Mouse (Mus musculus) hindbrain, embryonic 15.5 days (tissue): ENCODE data around the gene Cntn5. TPM values are rescaled to one million over a fixed set of nuclear protein-coding genes. Genes with fewer than 3 reads are reported as not detected.

Experiments used
- ATAC-seq: fragments of 200-750 bp; cut with Nextera tagmentation; 2 replicates; pipeline ENCODE4 v1.8.0; 2017; ENCODE audit warnings: low read depth, moderate number of reproducible peaks, moderate TSS enrichment; ENCODE audit not compliant: low FRiP score
- H3K27ac ChIP-seq: fragments of 300-500 bp; sonication (generic); replicated peaks from 2 replicates; pipeline ENCODE4 v1.5.1; 2015; ENCODE audit warnings: mild to moderate bottlenecking, inconsistent platforms
- H3K27me3 ChIP-seq: fragments of 300-500 bp; sonication (generic); 2 replicates; pipeline ENCODE4 v1.6.1; 2015; ENCODE audit warnings: control low read depth, inconsistent platforms
- H3K36me3 ChIP-seq: fragments of 300-500 bp; sonication (generic); 2 replicates; pipeline ENCODE4 v1.6.1; 2015; ENCODE audit warnings: control low read depth, inconsistent platforms
- H3K4me1 ChIP-seq: fragments of 300-500 bp; sonication (generic); replicated peaks from 2 replicates; pipeline ENCODE4 v1.6.1; 2015; ENCODE audit warnings: control low read depth, inconsistent platforms
- H3K4me2 ChIP-seq: fragments of 300-500 bp; sonication (generic); 2 replicates; pipeline ENCODE4 v1.6.1; 2015; ENCODE audit warnings: moderate library complexity, mild to moderate bottlenecking, inconsistent platforms
- H3K4me3 ChIP-seq: fragments of 300-500 bp; sonication (generic); 2 replicates; pipeline ENCODE4 v1.5.1; 2015; ENCODE audit warnings: mild to moderate bottlenecking, inconsistent platforms
- H3K9ac ChIP-seq: fragments of 300-500 bp; sonication (generic); 2 replicates; pipeline ENCODE4 v1.6.1; 2015; ENCODE audit warnings: inconsistent platforms
- H3K9me3 ChIP-seq: fragments of 300-500 bp; sonication (generic); 2 replicates; pipeline ENCODE4 v1.6.1; 2016; ENCODE audit warnings: control low read depth, inconsistent platforms
- WGBS: fragments of 180-500 bp; shearing (Covaris S2); methylation state at CpG from one replicate; pipeline ENCODE4 v1.1.7; 2015; 5-methylcytosine and 5-hydroxymethylcytosine counted together
- polyA plus RNA-seq: library from polyadenylated mRNA; unstranded; fragments of >200 nt; fragmentation: Nextera tagmentation; extraction: Ambion mirVana; gene quantifications from 2 replicates; pipeline ENCODE4 v1.2.1, GENCODE M21; 2015

Cntn5 gene
- polyA plus RNA-seq, 1 experiment from 2014 or later, result 22.5 TPM

DNA sequence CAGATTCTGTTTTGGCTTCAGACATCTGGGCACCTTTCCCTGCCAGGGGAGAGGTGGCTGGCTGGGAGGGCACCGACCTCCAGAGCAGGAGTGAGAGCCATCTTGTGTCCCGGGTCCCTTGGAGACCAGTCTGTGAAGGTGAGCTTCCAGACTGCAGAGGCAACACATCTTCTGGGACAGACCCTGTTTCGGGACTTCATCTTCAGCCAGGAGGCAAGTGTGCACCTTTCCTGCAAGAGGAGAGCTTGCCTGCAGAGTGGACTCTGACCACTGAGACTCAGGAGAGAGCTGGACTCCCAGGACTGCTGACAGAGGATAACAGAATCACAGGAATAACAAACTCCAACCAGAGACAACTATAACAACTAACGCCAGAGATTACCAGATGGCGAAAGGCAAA is 1195.9 kb downstream of the Cntn5 start:
- Histone ChIP-seq H3K27ac (no peak overlapping the region), H3K9me3 (no peaks in the 10 kb centered on the region), H3K4me2 (no peak overlapping the region), H3K27me3 (no peaks in the 10 kb centered on the region), H3K4me1 (no peaks in the 10 kb centered on the region), H3K9ac (no peak overlapping the region), H3K36me3 (no peaks in the 10 kb centered on the region), H3K4me3 (no peak overlapping the region)
- ATAC-seq, result no peak
- 91% methylated on average over 5 of the region's 5 CpGs for WGBS

DNA sequence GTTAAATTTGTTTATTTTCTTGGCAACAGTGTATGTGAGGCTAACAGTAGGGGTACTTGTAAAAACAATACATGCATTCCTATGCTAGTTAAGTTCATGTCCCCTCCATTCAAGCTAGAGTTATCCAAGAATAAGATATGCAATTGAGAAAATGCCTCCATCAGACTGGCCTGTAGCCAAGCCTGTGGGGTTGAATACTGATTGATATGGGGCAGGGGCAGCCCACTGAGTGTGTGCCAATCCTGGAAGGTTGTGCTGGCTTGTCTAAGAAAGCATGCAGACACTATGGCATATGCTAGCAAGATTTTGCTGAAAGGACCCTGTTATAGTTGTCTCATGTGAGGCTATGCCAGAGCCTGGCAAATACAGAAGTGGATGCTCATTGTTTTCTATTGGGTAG is 1196.8 kb downstream of the Cntn5 start:
- Histone ChIP-seq H3K9me3 (no peaks in the 10 kb centered on the region), H3K36me3 (no peaks in the 10 kb centered on the region), H3K4me1 (no peaks in the 10 kb centered on the region), H3K4me3 (no peak overlapping the region), H3K9ac (no peak overlapping the region), H3K27me3 (no peaks in the 10 kb centered on the region), H3K4me2 (no peak overlapping the region), H3K27ac (no peak overlapping the region)
- ATAC-seq, result peak; percentile 74; the same call in 1 of the 2 replicates

DNA sequence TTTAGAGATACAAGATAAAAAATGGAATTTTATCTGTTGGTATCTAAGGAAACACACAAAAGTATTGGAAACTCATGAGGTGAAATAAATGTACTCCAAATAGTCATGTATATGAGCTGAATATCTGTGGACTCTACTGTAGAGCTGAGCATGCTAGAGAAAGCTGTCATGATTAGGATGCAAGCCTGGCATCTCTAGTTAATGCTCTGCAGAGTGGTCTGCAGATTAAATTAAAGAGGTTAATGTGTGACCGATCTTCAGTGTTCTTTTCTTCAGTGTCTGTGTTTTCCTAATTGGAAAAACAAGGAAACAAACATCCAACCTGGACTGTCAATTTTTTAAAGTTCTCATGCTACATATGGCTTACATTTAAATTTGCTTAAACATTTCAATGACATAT is 1199.4 kb downstream of the Cntn5 start:
- no peak overlapping the region for H3K4me2 ChIP-seq
- no peak overlapping the region for H3K9ac ChIP-seq
- no peak overlapping the region for H3K27ac ChIP-seq
- no peaks in the 10 kb centered on the region for H3K36me3 ChIP-seq
- no peak for ATAC-seq
- WGBS, result 95% methylated on average over 1 of the region's 1 CpGs
- no peaks in the 10 kb centered on the region for H3K9me3 ChIP-seq
- no peak overlapping the region for H3K4me3 ChIP-seq
- no peaks in the 10 kb centered on the region for H3K27me3 ChIP-seq
- no peaks in the 10 kb centered on the region for H3K4me1 ChIP-seq

DNA sequence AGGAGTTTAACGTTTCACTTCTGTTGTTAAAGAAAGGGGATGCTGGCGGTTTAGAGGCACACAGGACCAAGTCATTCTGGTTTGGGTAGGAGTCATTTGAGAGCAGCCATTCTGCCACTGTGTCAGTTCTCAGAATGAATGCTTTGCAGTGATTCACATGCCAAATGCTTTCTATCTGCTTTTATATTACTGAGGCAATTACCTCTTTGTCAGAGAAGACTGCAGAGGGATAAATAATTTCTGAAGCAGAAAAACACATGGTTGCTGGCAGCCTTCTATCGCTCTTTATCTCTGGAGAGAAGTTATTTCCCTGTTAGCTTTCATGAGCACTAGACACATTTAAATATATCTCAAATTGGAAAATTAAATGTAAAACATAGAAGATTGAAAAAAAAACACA is 1207.9 kb downstream of the Cntn5 start:
- Histone ChIP-seq H3K4me3 (no peak overlapping the region), H3K4me2 (no peak overlapping the region), H3K9me3 (no peaks in the 10 kb centered on the region), H3K4me1 (no peaks in the 10 kb centered on the region), H3K36me3 (no peaks in the 10 kb centered on the region), H3K27me3 (no peaks in the 10 kb centered on the region), H3K27ac (no peak overlapping the region), H3K9ac (no peak overlapping the region)
- WGBS, result 51% methylated on average over 3 of the region's 3 CpGs
- ATAC-seq, result no peak

DNA sequence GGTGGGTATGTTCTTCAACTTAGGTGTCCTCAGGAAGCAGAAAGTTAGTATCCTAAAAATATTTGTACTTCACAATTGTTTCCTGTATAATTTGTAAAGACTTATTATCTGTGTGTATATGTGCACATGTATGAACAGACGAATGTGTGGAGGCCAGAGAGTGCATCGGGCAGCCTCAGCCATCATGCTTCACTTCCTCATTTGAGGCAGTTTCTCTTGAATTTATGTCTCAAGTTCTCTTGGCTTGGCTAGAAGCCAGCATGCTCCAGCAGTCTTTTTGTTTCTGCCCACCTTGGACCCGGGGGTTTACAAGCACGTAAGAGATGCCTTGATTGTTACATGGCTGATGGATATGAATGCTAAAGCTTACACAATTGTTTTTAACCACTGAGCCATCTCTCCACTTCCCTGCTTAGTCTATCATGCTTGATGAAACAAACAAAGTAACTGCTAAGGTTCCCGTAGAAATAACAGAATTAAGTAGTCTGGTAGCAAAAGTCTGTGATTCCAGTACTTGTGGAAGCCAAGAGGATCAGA is 1222.2 kb downstream of the Cntn5 start:
- H3K9me3 ChIP-seq, result no peaks in the 10 kb centered on the region
- 35% methylated on average over 5 of the region's 5 CpGs for WGBS
- no peak overlapping the region for H3K27ac ChIP-seq
- no peaks in the 10 kb centered on the region for H3K4me1 ChIP-seq
- no peaks in the 10 kb centered on the region for H3K27me3 ChIP-seq
- no peak overlapping the region for H3K9ac ChIP-seq
- no peak overlapping the region for H3K4me3 ChIP-seq
- H3K4me2 ChIP-seq, result no peak overlapping the region
- no peak for ATAC-seq
- H3K36me3 ChIP-seq, result no peaks in the 10 kb centered on the region

DNA sequence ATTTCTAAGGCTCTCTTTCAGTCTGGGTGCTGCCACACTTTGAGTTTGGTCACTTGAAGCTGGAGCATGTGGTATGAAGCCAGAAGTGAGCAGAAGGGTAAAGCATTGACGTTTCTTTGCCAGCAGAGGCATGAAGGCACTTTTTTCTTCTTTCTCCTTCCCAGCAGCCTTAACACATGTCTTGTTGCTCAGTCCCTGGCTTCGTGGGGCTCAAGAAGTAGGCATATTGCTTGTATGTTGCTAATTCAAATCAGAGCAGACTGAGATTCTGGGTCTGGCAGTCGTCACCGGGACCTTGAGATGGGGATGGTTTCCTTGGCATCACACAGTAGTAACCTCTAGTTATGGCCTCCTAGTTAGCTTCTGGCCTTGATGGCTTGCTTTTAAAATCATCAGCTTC is 1228.5 kb downstream of the Cntn5 start:
- no peaks in the 10 kb centered on the region for H3K36me3 ChIP-seq
- H3K27ac ChIP-seq, result no peak overlapping the region
- H3K9me3 ChIP-seq, result no peaks in the 10 kb centered on the region
- H3K4me3 ChIP-seq, result no peak overlapping the region
- no peak overlapping the region for H3K9ac ChIP-seq
- no peak overlapping the region for H3K4me2 ChIP-seq
- peaks cover 7% of the 10 kb centered on the region for H3K4me1 ChIP-seq
- ATAC-seq, result no peak
- no peaks in the 10 kb centered on the region; the same call in 1 of the 2 replicates for H3K27me3 ChIP-seq
- 88% methylated on average over 4 of the region's 4 CpGs for WGBS

DNA sequence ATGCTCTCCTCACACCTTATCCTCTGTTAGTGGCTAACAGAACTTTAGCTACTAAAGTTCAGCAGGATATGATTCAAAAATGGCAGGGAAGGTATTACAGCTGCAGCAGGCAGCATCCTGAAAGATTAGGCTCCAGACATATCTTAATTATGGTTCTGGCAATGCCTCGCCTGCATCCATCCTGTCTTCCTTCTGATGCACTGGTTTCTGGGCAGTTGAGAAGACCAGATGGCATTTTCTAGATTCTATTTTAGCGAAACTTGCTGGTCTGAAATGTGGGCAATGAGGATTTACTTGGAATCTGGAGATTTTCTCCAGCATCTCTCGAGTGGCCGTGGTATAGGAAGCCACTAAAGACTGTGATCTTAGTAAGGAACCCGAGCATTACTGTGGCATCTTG is 1230.0 kb downstream of the Cntn5 start:
- Histone ChIP-seq H3K9me3 (no peaks in the 10 kb centered on the region), H3K36me3 (no peaks in the 10 kb centered on the region), H3K4me1 (peaks cover 7% of the 10 kb centered on the region), H3K4me3 (no peak overlapping the region), H3K4me2 (no peak overlapping the region), H3K27me3 (no peaks in the 10 kb centered on the region; the same call in 1 of the 2 replicates), H3K9ac (no peak overlapping the region), H3K27ac (no peak overlapping the region)
- no peak for ATAC-seq
- WGBS, result 84% methylated on average over 5 of the region's 5 CpGs

DNA sequence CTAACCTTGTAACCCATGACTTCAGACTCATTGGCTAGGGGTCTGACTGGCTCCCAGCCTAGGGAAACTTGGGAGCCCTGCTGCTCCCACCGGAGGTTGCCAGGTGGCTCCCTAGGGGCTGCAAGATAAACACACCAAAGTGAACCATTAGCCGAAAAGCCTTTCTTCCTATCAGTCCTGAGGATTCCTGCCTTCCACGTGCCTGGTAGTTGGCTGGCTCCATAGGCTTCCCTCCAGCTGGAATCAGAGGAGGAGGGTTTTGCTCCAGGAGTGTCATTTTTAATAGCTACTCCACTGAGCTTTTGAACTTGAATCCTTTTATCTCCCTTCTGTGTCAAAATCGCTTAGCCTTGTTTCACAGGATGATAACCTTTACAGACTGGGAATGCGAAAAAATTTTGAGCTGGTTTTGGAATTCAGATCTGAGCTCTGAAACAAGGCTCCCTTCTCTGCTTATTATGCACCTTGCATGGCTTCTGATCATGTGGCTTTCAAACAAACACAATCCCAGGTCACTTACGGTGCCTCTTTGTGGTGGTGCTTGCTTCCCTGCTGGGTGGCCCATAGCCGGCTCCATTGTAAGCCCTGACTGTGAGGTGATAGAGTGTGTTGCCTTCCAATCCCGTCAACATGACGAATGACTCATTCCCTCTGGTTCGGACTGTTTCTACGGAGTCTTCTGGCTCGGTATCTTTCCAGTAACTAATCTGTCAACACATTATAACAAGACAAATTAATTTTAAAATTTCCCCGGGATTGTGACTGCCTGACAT is 1231.1 kb downstream of the Cntn5 start:
- peak; percentile 87 for ATAC-seq
- Histone ChIP-seq H3K27me3 (no peaks in the 10 kb centered on the region; the same call in 1 of the 2 replicates), H3K27ac (no peak overlapping the region), H3K4me3 (no peak overlapping the region), H3K4me1 (peaks cover 7% of the 10 kb centered on the region), H3K36me3 (no peaks in the 10 kb centered on the region), H3K4me2 (peak overlapping the region; percentile 23; the same call in 1 of the 2 replicates), H3K9me3 (no peaks in the 10 kb centered on the region), H3K9ac (no peak overlapping the region)
- 3% methylated on average over 13 of the region's 13 CpGs for WGBS

DNA sequence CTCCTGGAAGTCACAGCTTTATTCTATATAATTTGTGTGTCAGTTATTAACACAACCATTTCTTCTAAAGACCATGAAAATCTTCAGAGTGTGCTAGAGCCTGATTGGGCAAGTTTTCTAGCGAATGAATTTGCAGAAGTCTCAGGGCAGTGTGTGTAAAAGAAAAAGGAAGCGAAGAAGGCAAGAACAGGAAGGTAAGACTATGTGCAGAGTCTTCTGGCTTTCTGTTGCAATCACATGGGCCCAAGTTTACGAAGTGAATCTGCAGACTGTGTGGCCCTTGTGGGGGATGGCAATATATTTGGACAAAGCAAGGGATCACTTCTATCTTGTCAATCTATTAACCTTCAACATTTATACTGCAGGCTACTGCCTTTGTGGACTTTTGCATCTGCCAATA is 1251.1 kb downstream of the Cntn5 start:
- Histone ChIP-seq H3K27ac (no peak overlapping the region), H3K4me3 (no peak overlapping the region), H3K27me3 (no peaks in the 10 kb centered on the region), H3K9me3 (no peaks in the 10 kb centered on the region), H3K36me3 (no peaks in the 10 kb centered on the region), H3K4me2 (no peak overlapping the region), H3K4me1 (no peaks in the 10 kb centered on the region), H3K9ac (no peak overlapping the region)
- no peak for ATAC-seq
- 90% methylated on average over 3 of the region's 3 CpGs for WGBS

DNA sequence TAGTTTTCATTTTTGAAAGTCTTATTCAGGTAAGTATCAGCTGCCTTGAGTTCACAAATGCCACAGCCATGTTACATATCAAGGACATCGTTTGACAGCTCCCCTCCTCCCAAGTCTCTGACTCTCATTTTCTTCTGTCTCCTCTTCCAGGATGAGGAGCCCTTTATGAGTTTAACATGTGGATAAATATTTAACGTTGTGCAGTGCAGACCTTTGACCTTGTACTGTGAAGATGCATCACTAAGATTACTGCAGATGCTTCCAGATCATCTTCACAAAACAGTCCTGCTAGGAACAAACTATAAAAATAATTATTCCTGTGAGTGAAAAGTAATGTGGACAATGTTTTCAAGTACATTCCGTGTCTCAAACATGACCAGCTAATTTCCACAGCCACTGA is 1257.2 kb downstream of the Cntn5 start:
- H3K4me3 ChIP-seq, result no peak overlapping the region
- no peak for ATAC-seq
- no peak overlapping the region for H3K4me2 ChIP-seq
- no peaks in the 10 kb centered on the region for H3K27me3 ChIP-seq
- no peaks in the 10 kb centered on the region for H3K9me3 ChIP-seq
- H3K4me1 ChIP-seq, result no peaks in the 10 kb centered on the region
- WGBS, result 77% methylated on average over 3 of the region's 3 CpGs
- H3K36me3 ChIP-seq, result no peaks in the 10 kb centered on the region
- H3K27ac ChIP-seq, result no peak overlapping the region
- H3K9ac ChIP-seq, result no peak overlapping the region

DNA sequence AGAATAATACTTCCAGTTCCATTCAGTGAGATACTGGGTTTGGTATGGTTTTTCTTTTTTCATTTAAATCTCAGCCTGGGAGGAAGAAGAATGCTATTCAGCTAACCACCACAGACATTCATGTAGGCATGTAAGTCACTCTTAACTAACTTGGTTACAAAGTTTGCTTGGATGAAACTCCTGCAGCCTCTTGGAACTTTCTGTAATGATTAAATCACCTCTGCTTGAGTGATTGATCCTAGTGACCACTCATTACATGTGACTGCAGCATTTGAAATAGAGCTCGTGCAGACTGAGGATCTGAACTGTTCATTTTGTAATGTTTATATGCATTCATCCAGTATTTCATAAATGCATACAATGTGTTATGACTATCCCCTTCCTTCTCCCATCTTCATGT is 1258.3 kb downstream of the Cntn5 start:
- no peaks in the 10 kb centered on the region for H3K9me3 ChIP-seq
- no peak overlapping the region for H3K9ac ChIP-seq
- H3K36me3 ChIP-seq, result no peaks in the 10 kb centered on the region
- no peaks in the 10 kb centered on the region for H3K4me1 ChIP-seq
- H3K27me3 ChIP-seq, result no peaks in the 10 kb centered on the region
- ATAC-seq, result no peak
- 83% methylated on average over 1 of the region's 1 CpGs for WGBS
- no peak overlapping the region for H3K4me2 ChIP-seq
- no peak overlapping the region for H3K27ac ChIP-seq
- no peak overlapping the region for H3K4me3 ChIP-seq
